13 mouse cellular contexts compared by ENCODE assay signal in genomic region chr6:119013168-119014098, GRCm38 (mm10).
A peak's percentile ranks its signal among the peaks of the same experiment; 100 is the strongest.
DNase-seq lines count a peak whose midpoint lies in the region; ATAC-seq and TF ChIP-seq lines count a peak whose summit lies in the region.
"Had no signal": no experiment of that assay in that cellular context is flagged by ENCODE, and none has a peak within 500 bp of the region (broad histone marks: within the 10 kb centered on the region; RNA-seq: fewer than 3 reads in every experiment).

No protein-coding gene starts in this region.

- H3K4me3 ChIP-seq in heart, embryonic 16.5 days (ENCODE audit: low read length), result no peak overlapping the region
- H3K4me3 ChIP-seq in liver, postnatal 0 days (ENCODE audit: low read depth, low read length), result peak overlapping the region; percentile 29
- no peak overlapping the region for H3K4me3 ChIP-seq in hindbrain, embryonic 13.5 days
- H3K4me3 ChIP-seq: hindbrain, embryonic 10.5 days; limb, embryonic 15.5 days had no signal

- no peak overlapping the region for H3K9ac ChIP-seq in heart, embryonic 16.5 days (ENCODE audit: low read length)
- H3K9ac ChIP-seq in liver, postnatal 0 days (replicated peaks), result peak overlapping the region; percentile 8; the same call in 1 of the 2 replicates
- no peak overlapping the region for H3K9ac ChIP-seq in hindbrain, embryonic 13.5 days
- H3K9ac ChIP-seq: limb, embryonic 15.5 days had no signal

- ATAC-seq in heart, embryonic 16.5 days (replicated peaks; ENCODE audit: extremely low read depth, insufficient read depth, low FRiP score), result peak; percentile 62; the same call in 1 of the 2 replicates
- ATAC-seq in hematopoietic stem cell, adult 5-6 weeks (replicated peaks in 1 of 2; ENCODE audit: insufficient read depth in 1 of 2, low FRiP score in 2 of 2, low TSS enrichment in 1 of 2, low read depth in 1 of 2, poor library complexity in 2 of 2, severe bottlenecking in 2 of 2), result peak; percentile 56 to 62; a peak in 2 of 4 replicates
- peak; percentile 99 for ATAC-seq in liver, postnatal 0 days
- ATAC-seq in hindbrain, embryonic 13.5 days (ENCODE audit: low FRiP score), result no peak

- peak; percentile 86 for TF ChIP-seq EP300 in liver, postnatal 0 days (IDR thresholded peaks at IDR 0.05; ENCODE audit: low read depth)

- H3K9me3 ChIP-seq in heart, embryonic 16.5 days (replicated peaks; ENCODE audit: control insufficient read depth, low read length), result no peaks in the 10 kb centered on the region
- H3K9me3 ChIP-seq in liver, postnatal 0 days (ENCODE audit: low read length), result no peaks in the 10 kb centered on the region
- no peaks in the 10 kb centered on the region for H3K9me3 ChIP-seq in hindbrain, embryonic 13.5 days
- H3K9me3 ChIP-seq: hindbrain, embryonic 10.5 days; limb, embryonic 15.5 days had no signal

- no peak overlapping the region for H3K27ac ChIP-seq in heart, embryonic 16.5 days (ENCODE audit: low read length)
- peak overlapping the region; percentile 23 for H3K27ac ChIP-seq in liver, postnatal 0 days (ENCODE audit: low read depth)
- H3K27ac ChIP-seq in hindbrain, embryonic 13.5 days, result no peak overlapping the region
- H3K27ac ChIP-seq: hindbrain, embryonic 10.5 days; limb, embryonic 15.5 days had no signal

- no peak for TF ChIP-seq CTCF in liver, postnatal 0 days (IDR thresholded peaks at IDR 0.05; ENCODE audit: low read depth)

- 64% methylated on average over 13 of the region's 13 CpGs for WGBS in heart, embryonic 16.5 days
- 35% methylated on average over 13 of the region's 13 CpGs for WGBS in liver, postnatal 0 days (ENCODE audit: insufficient replicate concordance)
- 89% methylated on average over 13 of the region's 13 CpGs for WGBS in hindbrain, embryonic 13.5 days

- DNase-seq in heart, adult 9 months (ENCODE audit: low spot score in 2 of 2), result no peak
- DNase-seq in c-Kit-negative CD71-positive TER-119-positive erythroid progenitor cells, embryonic 14.5 days (ENCODE audit: low read depth, low spot score), result peak; percentile 59
- peak; percentile 49 for DNase-seq in liver, postnatal 0 days
- DNase-seq in kidney, adult 11 months, result no peak
- DNase-seq in cerebellum, adult 18-20 months, result no peak
- DNase-seq: cerebellum, adult 9-10 months; gastrocnemius, postnatal 25 days; kidney, adult 18-20 months had no signal

- H3K36me3 ChIP-seq in heart, embryonic 16.5 days (ENCODE audit: control insufficient read depth, insufficient read depth), result no peaks in the 10 kb centered on the region
- H3K36me3 ChIP-seq in liver, postnatal 0 days (replicated peaks; ENCODE audit: insufficient read depth, low read length), result no peaks in the 10 kb centered on the region
- no peaks in the 10 kb centered on the region for H3K36me3 ChIP-seq in hindbrain, embryonic 13.5 days
- H3K36me3 ChIP-seq: hindbrain, embryonic 10.5 days; limb, embryonic 15.5 days had no signal

- H3K4me1 ChIP-seq in heart, embryonic 16.5 days (ENCODE audit: control insufficient read depth, insufficient read depth, low read length), result peaks cover 18% of the 10 kb centered on the region
- peaks cover 2% of the 10 kb centered on the region; the same call in 1 of the 2 replicates for H3K4me1 ChIP-seq in liver, postnatal 0 days (ENCODE audit: insufficient read depth)
- peaks cover 12% of the 10 kb centered on the region for H3K4me1 ChIP-seq in hindbrain, embryonic 13.5 days (replicated peaks)

- no peaks in the 10 kb centered on the region for H3K27me3 ChIP-seq in heart, embryonic 16.5 days (ENCODE audit: control insufficient read depth, insufficient read depth, low read length)
- H3K27me3 ChIP-seq in liver, postnatal 0 days (ENCODE audit: insufficient read depth, low read length), result no peaks in the 10 kb centered on the region
- no peaks in the 10 kb centered on the region for H3K27me3 ChIP-seq in hindbrain, embryonic 13.5 days
- H3K27me3 ChIP-seq: limb, embryonic 15.5 days had no signal

- H3K4me2 ChIP-seq in heart, embryonic 16.5 days (ENCODE audit: low read depth, low read length), result no peak overlapping the region
- H3K4me2 ChIP-seq in liver, postnatal 0 days (ENCODE audit: low read depth, low read length), result peak overlapping the region; percentile 52
- H3K4me2 ChIP-seq in hindbrain, embryonic 13.5 days, result no peak overlapping the region
- H3K4me2 ChIP-seq: limb, embryonic 15.5 days had no signal

Comparison
In these comparisons a context has a peak if more than half of its experiments do, and no peak if none do; other contexts are left out.
1. DNase-seq: peak in c-Kit-negative CD71-positive TER-119-positive erythroid progenitor cells, embryonic 14.5 days (single experiment) and liver, postnatal 0 days (single experiment); none in heart, adult 9 months (0 of 2), kidney, adult 11 months (single experiment) and cerebellum, adult 18-20 months (0 of 2).